Mouse (Mus musculus): ENCODE results near the gene Atp6v1g1.

DNA sequence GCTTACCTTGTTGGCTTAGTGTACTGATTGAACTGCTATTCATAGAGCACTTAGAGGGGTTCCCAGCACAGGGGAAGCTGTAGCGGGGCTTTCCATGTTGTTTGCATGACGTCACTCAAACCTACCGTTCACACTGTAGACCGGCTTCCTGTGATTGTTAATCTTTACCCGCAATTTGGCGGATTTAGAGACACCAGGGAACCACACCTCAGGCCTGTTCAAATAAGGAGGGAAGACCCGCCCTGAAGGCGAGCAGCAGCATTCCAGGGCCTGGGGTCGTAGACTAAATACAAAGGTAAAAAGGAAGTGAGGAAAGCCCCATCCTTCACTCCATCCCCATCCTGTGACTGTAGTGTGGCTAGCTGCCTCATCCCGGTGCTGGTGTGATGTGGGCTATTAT, 50.7 kb downstream of the Atp6v1g1 start:
- TF ChIP-seq POLR2A (IDR thresholded peaks at IDR 0.05; ENCODE audit: insufficient read depth, low read length), result no peak
- TF ChIP-seq CTCF (IDR thresholded peaks at IDR 0.05; ENCODE audit: low read depth, low read length), result no peak
